Mouse (Mus musculus): ENCODE measurements around the gene Qdpr. TPM values are rescaled to one million over a fixed set of nuclear protein-coding genes. Genes with fewer than 3 reads are reported as not detected.
A peak's percentile ranks its signal among the peaks of the same experiment; 100 is the strongest.

The Qdpr gene
- total RNA-seq (2021), result 10 to 100 TPM; 95.6 to 98.3 TPM
- long read RNA-seq, transcript Qdpr-201 (7 exons, 1,380 nt), result major isoform, 79 of 94 reads
- long read RNA-seq, partial matches to known transcripts, result 3 of 94 reads
- long read RNA-seq, other reads (novel, unspliced or antisense), result 8 of 94 reads

DNA sequence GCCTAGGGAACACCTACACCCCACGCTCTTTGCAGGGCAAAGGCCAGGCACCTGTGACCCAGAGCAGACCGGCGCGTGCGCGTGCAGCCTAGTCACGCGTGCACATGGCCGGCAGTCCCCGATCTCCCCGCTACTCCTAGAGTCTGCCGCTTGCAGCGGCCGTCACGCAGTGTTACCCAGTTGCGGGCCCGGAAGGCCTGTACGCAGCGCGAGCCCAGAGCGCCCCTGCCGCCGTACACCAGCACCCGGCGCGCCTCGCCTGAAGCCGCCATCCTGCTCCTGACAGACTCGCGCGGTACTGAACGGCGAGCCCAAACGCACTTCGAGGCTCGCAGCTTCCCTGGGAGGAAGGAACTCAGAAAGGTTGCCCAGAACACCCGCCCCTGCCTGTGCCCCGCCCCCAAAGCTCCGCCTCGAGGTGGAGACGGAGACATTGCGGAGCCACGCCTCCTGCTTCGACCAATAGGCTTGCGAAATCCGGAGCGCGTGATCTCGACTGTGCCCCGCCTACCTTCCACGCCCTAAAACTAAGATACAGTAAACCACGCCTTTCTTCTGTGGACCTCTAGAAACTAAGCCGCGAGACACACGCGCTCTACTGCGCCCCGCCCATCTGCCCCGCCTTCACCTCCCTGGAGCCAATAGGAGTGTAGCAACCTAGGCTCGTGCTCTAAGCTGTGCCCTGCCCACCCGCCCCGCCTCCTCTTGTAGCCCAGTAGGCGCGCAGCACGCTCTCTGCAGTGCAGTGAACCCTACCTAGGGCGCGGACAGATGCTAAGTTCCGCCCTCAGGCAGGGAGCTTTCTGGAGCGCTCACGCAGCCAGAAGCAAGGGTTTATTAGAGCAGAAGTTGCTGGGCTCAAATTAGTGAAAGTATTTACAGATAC is at the start of gene Qdpr:
Gene Qdpr (minus strand): TSS at position 406 of the 886 bp plus-strand sequence.
- peak; percentile 87 to 90 for DNase-seq (ENCODE audit: low spot score in 2 of 2)

- DNase-seq (ENCODE audit: low spot score in 2 of 2), result no peak
Observed at GRCm38 (mm10) chr5:45497564-45497963, 47.5 kb upstream of the Qdpr start.

DNA sequence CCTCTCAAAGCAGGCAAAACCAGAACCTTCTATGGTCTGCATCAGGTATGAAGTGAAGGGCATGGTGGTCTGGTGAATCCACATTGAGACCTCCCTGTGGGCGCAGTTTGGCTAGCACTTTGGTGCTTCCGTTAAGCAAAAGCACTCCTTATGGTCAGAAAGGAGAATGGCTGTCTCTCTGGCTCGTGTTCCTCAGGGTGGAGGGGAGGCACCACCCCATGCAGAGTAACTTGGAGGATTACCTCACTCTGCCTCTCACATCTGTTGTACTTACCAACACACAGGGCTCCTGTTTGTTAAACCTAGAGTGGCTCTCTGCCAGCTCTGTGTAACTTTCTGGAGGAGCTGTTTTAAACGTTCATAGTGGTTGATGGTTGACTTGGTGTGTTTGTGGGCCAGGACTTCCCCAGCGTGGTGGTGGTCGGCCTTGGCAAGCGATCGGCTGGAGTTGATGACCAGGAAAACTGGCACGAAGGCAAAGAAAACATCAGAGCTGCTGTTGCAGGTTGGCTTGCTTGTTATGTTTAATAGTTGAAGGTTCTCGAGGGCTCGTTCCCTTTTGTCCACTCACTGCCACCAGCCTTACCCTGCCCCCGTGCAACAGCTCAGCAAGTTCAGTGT is 47.0 kb upstream of the Qdpr start:
- DNase-seq (ENCODE audit: low spot score in 2 of 2), result no peak

DNA sequence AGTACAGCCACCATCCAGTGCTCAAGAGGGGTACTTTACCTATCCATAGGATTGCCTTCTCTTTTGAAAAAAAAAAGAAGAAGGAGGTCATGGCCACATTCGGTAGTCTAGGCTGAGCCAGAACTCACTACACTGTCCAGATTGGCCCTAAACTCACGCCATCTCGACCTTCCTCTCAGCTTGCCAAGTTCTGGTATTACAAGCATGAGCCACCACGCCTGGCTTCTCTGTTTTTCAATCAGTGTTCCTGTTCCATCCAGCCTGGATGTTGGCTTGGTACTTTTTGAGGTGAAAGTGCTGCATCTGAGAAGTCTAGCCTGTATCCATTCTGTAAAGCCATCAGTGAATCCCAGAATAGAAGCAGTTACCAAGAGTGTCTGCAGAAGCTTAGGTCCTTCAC is 46.4 kb upstream of the Qdpr start:
- DNase-seq (ENCODE audit: low spot score in 2 of 2), result no peak

DNA sequence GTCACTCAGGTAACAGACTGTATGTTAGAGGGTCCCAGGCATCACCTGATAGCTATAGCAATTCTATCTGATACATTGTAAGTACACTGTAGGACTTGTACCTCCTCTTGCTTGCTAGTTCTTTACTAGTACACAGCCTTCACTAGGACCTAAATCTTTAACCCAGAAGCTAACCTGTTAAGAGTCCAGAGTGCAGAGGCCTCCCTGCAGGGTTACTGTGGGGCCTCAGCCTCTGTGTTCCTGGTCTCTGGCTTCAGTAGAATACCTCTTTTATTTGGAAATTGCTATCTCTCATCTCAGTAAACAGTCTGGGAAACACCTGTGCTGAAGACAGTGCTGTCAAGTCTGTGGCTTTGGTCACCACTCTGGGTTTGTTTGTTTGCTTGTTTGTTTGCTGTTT is 46.0 kb upstream of the Qdpr start:
- no peak for DNase-seq (ENCODE audit: low spot score in 2 of 2)

GRCm38 (mm10) chr5:45495429-45495975 is 45.5 kb upstream of the Qdpr start:
- no peak for DNase-seq (ENCODE audit: low spot score in 2 of 2)

- DNase-seq (ENCODE audit: low spot score in 2 of 2), result no peak
Observed at GRCm38 (mm10) chr5:45494093-45494755, 44.2 kb upstream of the Qdpr start.

DNA sequence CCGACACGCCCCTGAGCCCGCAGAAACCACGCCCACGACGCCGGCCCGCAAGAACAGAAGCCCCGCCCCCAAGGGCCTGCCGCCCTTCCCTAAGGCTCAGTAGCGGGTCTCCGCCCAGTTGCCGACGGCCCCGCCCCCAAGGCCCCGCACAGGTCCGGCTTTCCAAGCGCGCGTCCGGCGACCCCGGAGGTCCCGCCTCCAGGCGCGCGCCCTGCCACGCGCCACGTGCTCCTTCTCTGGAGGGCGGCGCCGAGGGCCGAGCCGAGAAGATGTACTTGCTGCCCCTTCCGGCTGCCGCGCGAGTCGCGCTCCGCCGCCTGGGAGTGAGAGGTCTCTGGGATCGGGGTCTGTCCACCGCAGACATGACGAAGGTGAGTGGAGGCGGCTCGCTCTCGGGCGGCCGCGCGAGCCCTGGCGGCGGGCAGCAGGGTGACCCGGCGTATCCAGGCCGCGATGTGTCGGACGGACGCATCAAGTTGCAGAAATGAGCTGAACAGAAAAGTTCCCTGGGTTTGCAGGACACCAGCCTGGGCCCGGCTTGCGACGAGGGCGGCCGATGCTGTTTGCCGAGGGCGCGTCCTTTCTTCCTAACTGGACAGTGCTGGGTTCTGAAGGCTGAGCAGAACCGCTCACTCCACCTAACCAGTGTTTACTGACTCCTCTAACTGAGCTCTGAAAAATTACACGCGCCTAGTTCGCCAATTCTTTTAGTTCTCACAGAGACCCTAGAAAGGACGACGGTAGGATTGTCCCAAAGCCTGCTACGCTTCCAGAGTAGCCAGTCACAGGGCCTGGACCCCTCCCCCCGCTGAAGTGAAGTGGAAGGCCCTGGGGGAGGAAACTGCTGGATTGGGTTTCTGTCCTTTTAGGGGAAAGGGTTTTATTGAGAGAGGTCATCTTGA is 43.4 kb upstream of the Qdpr start, which contains the start of gene Lap3:
Gene Lap3 (plus strand): TSS at position 184 of the 902 bp plus-strand sequence.
- peak; percentile 96 to 98 for DNase-seq (ENCODE audit: low spot score in 2 of 2)

- no peak for DNase-seq (ENCODE audit: low spot score in 2 of 2)
Observed at GRCm38 (mm10) chr5:45491776-45492175, 41.7 kb upstream of the Qdpr start.

DNA sequence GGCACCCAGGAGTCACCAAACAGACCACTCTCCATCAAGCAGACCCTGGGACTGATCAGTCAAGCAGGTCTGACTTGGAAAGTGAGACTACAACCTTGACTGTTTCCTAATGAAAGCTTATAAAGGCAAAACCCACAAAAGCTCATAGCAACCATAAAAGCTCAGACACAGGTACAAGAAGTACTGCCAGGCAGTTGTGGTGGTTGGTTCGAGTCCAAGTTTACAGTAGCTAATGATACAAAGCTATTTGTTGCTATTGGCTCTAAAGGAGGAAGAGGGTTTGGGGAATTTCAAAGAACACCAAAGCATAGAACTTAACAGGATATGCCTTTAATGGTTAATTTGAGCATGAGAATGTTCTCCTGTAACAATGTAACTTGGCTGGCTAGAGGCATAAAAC is 33.6 kb upstream of the Qdpr start:
- DNase-seq (ENCODE audit: low spot score in 2 of 2), result no peak

GRCm38 (mm10) chr5:45482607-45483006 is 32.6 kb upstream of the Qdpr start:
- DNase-seq (ENCODE audit: low spot score in 2 of 2), result no peak

DNA sequence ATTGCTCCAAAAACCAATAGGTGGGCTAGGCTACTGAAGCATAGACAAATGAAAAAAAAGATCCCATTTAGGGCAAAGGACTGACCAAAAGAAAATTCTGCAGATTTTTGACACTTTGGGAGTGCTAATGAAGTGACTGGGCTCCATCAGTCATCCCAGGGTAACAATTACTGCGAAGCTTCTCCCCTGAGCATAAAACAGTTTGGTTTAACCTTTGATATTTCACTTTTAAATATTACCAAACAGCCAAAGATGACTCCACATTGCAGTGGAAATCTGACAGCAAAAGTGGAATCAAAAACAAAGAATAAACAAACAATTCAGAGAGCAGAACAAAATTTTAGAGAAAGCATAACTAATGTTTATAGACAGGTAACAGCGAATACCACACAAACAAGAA is 31.1 kb upstream of the Qdpr start:
- DNase-seq (ENCODE audit: low spot score in 2 of 2), result no peak

DNA sequence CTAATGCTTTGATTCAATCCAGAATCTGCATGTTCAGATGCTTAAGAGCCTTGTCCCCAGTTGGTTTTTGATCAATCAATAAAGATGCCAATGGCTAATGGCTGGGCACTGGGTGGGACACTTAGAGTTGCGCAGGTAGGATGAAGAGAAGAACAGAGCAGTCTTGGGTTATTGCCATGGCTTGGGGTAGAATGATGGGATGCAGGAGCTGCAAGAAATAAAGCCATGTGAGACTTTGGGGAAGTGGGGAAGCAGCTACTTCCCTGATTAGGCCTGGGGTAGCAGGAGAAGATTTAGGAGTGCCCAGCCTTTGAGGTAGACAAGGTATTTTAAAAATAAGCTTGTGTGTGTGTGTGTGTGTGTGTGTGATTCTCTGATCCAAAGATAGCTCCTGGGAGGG is 30.0 kb upstream of the Qdpr start:
- no peak for DNase-seq (ENCODE audit: low spot score in 2 of 2)

DNA sequence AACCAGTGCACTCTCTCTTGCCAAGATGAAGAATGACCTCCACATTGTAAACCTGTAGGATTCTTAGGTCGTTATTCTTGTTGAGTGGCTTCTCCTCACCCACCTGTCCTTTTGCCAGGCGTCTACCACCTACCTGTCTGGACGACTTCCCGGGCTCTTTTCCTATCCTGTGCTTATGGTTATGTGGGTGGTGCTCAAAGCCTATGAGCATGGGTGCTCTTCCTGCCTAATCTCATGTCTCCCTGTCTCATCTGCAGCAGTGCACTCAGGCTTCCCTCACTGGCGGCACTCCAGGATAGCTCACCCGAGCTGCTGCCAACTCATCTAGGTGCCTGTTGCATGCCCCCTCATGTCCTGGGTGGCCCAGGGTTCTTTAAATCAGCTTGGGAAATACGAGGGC is 27.6 kb upstream of the Qdpr start:
- DNase-seq (ENCODE audit: low spot score in 2 of 2), result no peak

DNA sequence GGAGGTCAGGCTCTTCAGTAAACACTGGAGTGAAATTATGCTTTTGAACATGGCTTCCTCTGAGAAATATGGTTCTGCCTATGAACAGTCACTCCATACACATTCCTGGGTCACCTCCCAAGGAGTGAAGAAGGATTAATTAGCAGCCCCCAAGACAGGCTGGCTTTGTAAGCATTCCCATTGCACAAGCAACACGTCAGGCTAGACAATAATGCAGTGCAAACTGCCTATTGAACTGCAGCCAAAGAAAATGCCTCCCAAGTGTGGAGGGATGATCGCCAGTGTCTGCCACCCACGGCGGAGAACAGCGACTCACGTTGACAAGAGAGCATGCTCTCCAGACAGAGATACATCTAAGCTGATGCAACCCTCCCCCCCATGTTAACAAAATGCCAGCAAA is 26.3 kb upstream of the Qdpr start:
- no peak for DNase-seq (ENCODE audit: low spot score in 2 of 2)

DNA sequence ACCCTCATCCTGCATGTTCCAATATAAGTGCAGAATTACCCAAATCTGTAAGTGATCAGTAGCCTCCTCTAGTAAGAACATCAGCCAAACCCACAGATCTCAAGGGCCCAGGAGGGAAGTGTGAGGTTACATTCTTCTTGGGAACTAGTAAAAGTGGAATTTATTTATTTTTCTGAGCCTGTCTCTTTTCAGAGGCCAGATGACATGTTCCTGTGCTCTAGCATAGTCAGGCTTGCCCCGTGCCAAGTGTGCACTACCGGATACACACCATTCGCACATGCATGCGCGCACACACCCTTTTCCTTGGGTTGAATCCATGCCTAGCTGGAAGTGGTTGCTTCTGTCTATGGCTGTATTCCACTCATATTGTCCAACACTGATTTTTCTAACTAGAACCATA is 25.7 kb upstream of the Qdpr start:
- DNase-seq (ENCODE audit: low spot score in 2 of 2), result no peak

- no peak for DNase-seq (ENCODE audit: low spot score in 2 of 2)
Observed at GRCm38 (mm10) chr5:45474758-45475157, 24.7 kb upstream of the Qdpr start.

DNA sequence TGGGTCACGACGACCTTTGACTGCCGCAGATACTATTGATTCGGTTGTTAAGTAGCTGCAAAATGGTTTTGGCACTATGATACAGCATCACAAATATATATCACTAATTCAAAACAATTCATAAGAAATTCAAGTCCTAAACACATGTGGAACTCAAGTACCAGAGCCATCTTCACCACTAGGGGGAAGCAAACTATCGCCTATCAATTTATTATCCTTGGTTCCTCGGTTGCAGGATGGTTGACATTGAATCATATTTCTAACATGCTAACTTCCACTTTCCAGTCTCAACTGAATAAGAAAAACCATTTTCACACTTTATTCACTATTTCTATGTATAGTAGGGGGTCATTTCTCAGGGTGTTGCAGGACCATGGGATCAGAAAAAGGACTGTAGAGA is 24.2 kb upstream of the Qdpr start:
- DNase-seq (ENCODE audit: low spot score in 2 of 2), result peak; percentile 44 to 54

GRCm38 (mm10) chr5:45473521-45473920 is 23.5 kb upstream of the Qdpr start:
- DNase-seq (ENCODE audit: low spot score in 2 of 2), result peak in 1 of 2 experiments; percentile 17

GRCm38 (mm10) chr5:45472880-45473450 is 22.9 kb upstream of the Qdpr start:
- DNase-seq (ENCODE audit: low spot score in 2 of 2), result no peak

Measured in layer of hippocampus, postnatal 10 days (tissue).